Mouse (Mus musculus) left cerebral cortex, postnatal 36 days (tissue): ENCODE results near the gene Jaml. TPM values are rescaled to one million over a fixed set of nuclear protein-coding genes. Genes with fewer than 3 reads are reported as not detected.

Experiments used
- DNase-seq, 2 experiments: peaks; one replicate each; pipeline ENCODE4 v3.0.0; 2021 to 2022; ENCODE audit warnings: low spot score in 2 of 2, mixed read lengths in 1 of 2
- intact Hi-C: fragments of 180-260 bp; cut with DNase I; formaldehyde crosslinking; loops from one replicate; pipeline ENCODE4 v1.15.1; 2025
- total RNA-seq, 2 experiments: library from RNA; stranded (reverse); gene quantifications; 2 replicates each; pipeline ENCODE4 v1.2.3; 2021

Gene Jaml
- total RNA-seq, 2 experiments from 2014 or later = 0.62 to 0.63 TPM

DNA sequence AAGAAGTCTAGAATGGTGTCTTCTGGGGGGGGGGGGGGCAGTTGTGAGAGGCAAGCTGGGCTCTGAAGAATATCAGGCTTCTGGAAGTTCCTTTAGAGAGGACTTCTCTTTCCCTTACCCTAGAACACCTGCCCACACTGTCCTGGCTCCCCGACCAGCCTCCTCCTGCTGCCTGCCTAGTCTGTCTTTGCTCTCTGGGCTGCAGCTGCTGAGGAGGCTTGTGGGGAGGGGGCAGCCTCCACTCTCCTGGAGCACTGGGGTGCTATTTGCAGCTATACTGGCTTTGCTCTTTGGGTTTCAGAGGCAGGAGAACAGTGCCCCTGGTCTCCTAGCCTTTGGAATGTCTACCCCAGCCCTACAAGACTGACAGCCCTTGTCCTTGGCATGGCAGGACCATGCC is 72.0 kb downstream of the Jaml start:
- intact Hi-C loops = no loop called here
- no peak for DNase-seq

DNA sequence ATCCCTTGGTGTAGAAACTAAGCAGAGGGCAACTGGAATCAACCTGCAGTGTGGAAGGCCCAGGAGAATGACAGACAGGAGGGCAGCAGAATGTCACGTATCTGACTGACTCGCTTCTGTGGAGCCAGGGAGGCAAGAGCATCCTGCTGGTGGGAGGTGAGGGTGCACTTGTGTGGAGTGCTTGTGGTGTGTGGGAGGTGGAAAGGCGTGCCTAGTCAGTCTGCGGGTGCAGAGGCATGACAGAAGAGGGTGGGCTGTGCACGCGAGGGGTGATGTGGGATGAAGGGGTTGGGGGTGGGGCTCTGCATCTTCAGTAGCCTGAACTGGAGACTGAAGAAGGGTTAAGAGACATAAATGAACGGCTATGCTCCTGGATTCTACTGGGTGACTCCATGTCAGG is 74.4 kb downstream of the Jaml start:
- no peak for DNase-seq

More for the DNA sequence above, 74.4 kb downstream of the Jaml start:
- intact Hi-C loops = no loop called here

Other genes starting within 250 kb of the Jaml start
- 10 to 100 TPM; 52.2 to 79.3 TPM for gene Kmt2a, start 197.9 kb upstream of the Jaml start, total RNA-seq
- gene Atp5l, start 158.4 kb upstream of the Jaml start, total RNA-seq = 100 to 1,000 TPM; 303 to 311 TPM
- gene Ube4a, start 113.6 kb upstream of the Jaml start, total RNA-seq = 10 to 100 TPM; 60.9 to 78.5 TPM
- gene Cd3g, start 98.8 kb upstream of the Jaml start, total RNA-seq = not detected
- not detected for gene Cd3d, start 97.4 kb upstream of the Jaml start, total RNA-seq
- not detected for gene Cd3e, start 69.6 kb upstream of the Jaml start, total RNA-seq
- 1 to 10 TPM in 1 of 2 experiments, under 1 TPM in 1; 0.84 to 1.4 TPM for gene Mpzl2, start 39.4 kb upstream of the Jaml start, total RNA-seq
- 1 to 10 TPM; 4.3 to 4.6 TPM for gene Mpzl3, start 24.0 kb upstream of the Jaml start, total RNA-seq
- 100 to 1,000 TPM; 251 to 273 TPM for gene Scn2b, start 38.6 kb downstream of the Jaml start, total RNA-seq
- 10 to 100 TPM; 68.8 to 73.4 TPM for gene Scn4b, start 59.2 kb downstream of the Jaml start, total RNA-seq
- 1 to 10 TPM; 1.0 to 1.2 TPM for gene BC049352, start 102.8 kb downstream of the Jaml start, total RNA-seq
- under 1 TPM; 0.18 to 0.20 TPM for gene Tmprss4, start 124.9 kb downstream of the Jaml start, total RNA-seq
- gene Il10ra, start 190.0 kb downstream of the Jaml start, total RNA-seq = 1 to 10 TPM; 2.9 to 3.9 TPM
- gene Tmprss13, start 239.9 kb downstream of the Jaml start, total RNA-seq = not detected